Mouse (Mus musculus): ENCODE data around the gene Nudt8.
"Not testable (repeated sequence)": the region's sequence is repeated elsewhere in the genome, so short reads cannot be mapped to it uniquely, and the experiment has no call there.

The Nudt8 gene

DNA sequence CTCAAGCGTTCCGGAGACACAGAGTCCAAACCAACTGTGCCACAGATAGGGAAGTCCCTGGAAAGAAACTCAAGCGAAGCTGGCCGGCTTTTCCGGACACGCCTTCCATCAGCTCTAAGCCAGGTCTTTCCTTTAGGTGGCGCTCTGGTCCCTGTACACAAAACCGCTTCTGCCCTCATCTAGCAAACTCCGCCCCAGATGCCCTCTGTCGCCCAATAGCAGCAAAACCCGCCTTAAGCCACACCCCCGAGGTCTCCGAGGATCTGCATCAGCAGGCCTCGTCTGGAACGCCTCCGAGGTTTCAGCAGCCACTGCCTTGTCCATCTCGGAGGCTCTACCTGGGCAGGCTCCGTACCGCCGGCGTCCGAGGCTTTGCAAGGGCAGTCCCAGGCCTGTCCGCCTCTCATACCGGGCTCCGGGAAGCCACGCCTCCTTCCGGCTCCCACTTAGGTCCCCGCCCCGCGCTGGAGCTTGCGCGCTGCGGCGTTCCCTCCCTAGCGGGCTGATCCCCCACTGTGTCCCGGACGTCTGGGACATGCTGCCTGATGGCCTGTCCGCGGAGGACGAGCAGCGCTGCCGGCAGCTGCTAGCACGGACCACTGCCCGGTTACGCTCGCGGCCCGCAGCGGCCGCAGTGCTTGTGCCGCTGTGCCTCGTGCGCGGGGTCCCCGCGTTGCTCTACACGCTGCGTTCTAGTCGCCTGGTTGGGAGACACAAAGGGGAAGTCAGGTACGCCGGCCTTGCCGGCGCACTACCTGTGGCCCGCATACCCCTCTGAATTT, at the start of gene Nudt8, which contains the start of gene Gm49405:
TSS of gene Nudt8 (plus strand) at position 462 of the 782 bp plus-strand sequence.
TSS of gene Gm49405 (plus strand) at position 508 of the 782 bp plus-strand sequence.
- peak; percentile 95 to 98 for DNase-seq

DNA sequence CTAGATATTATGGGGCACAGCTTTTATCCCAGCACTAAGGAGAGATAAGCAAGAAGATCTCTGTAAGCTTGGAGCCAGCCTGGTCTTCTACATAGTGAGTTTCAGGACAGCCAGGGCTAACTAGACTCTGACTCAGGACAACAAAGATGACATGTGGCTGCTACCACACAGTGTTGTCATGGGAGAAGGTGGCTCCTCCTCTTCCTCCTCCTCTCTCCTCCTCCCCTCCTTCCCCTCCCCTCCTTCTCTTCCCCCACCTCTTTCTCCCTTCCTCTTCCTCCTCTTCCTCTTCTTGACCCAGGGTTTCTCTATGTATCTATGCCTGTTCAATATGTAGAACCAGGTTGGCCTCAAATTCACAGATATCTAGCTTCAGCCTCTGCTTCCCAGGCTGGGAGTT, 48.9 kb upstream of the Nudt8 start:
- DNase-seq: no peak

GRCm38 (mm10) chr19:3952099-3952498, 48.3 kb upstream of the Nudt8 start:
- no peak for DNase-seq

DNA sequence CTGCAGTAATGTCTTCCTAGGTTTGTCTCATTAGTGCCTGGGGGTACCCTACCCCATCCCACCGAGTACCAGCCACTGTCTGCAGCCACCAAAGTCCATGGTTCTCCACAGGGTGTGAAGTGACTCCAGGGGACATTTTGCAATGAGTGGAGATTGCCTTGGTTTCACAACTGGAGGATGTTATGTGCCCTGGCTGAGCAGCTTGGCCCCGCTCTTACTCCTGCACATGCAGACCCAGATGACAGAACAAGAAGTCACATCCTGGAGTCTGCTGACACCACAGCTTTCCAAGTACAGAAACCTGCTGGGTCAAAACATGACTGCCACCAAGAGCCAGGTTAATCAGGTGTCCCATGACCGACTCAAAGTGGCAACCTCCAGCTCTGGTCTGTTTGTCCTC, 45.3 kb upstream of the Nudt8 start:
- no peak for DNase-seq

DNA sequence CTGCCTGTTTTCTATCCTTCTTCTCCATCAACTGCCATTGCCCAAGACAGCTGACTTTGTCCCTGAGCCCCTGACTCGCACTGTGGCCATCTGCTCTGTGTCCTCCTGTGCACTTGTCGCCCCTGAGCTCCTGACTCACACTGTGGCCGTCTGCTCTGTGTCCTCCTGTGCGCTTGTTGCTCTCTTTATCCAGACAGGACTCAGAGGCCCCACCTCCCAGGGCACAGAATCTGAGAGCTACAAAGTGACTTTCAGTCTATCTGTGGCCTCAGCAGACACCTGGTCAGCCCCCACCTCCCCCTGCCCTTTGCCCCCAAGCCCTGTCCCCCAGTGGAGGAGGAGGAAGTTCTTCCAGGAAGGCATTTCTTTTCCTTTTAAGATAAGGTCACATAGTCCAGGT, 44.6 kb upstream of the Nudt8 start:
- DNase-seq: no peak

DNA sequence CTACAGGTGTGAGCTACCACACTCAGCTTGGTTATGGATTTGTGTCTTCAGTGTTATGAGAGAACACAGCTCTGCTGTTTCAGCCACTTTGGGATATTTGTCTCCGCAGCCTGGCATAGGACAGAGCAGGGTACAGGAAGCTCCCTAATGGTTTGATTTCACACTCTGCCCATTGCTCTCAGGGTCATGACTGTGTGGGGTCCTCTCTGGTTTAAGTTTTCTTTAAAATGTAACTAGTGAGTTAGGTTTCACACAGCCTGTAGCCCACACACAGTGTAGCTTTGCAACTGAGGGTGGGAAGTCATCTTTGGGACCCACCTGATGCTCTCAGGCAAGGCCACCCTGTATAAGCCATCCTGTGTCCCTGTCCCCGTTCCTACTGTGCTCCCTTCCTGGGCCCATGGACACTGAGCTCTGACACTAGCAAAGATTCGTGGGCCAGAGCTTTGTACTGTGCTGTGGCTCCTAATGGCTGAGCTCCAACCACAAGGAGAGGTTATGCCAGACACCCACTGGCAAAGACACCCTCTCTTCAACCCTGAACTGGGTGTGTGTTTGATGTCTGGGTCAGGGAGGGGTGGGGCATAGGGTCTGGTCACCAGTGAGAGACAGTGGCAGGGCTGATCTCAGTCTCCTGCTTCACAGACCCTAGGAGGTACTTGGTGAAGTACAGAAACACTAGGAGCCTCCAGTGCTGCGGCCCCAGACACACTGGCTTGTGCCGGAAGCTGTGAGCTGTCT, 42.9 kb upstream of the Nudt8 start:
- DNase-seq: not testable (repeated sequence)

- DNase-seq: no peak
Observed at GRCm38 (mm10) chr19:3958470-3958869, 41.9 kb upstream of the Nudt8 start, which contains the start of gene Aldh3b3. Aldh3b3 (plus strand) TSS chr19:3958645.

DNA sequence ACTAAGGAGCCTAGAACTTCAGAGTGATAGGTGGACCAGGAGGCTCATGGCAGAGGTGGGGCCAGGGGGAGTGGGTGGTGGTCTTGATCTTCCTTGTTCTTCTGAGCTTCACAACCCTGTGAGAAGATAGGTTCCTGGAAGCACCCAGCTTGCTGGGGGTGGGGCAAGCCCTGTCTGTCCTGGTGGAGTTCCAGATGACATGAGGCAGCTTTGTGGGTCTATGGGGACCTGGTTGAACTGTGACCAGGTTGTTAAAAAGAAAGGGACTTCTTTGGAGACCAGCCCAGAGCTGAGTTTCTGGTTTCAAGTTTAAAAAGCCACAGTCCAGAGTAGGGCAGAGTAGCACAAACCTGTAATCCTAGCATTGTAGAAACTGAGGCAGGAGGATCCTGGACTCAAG, 41.4 kb upstream of the Nudt8 start:
- DNase-seq: no peak

GRCm38 (mm10) chr19:3960211-3960610, 40.2 kb upstream of the Nudt8 start:
- no peak for DNase-seq

DNA sequence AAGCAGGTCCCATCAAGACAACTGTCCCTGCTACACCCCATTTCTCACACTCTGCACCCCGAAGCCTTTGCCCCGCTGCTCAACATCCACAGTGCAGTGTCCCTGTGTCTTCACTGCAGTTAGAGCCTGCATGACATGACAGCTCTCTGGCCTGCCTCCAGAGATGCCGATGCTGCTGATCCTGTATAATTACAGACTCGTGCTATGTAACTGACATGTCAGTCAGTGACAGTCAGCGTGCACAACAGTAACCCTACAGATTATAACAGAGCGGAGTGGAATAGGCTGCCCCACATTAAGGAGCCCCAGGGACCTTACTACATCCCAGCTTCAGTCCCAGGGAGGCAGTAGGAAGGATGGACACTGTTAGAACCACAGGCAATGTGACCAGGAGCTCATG, 38.6 kb upstream of the Nudt8 start:
- DNase-seq: not testable (repeated sequence)

DNA sequence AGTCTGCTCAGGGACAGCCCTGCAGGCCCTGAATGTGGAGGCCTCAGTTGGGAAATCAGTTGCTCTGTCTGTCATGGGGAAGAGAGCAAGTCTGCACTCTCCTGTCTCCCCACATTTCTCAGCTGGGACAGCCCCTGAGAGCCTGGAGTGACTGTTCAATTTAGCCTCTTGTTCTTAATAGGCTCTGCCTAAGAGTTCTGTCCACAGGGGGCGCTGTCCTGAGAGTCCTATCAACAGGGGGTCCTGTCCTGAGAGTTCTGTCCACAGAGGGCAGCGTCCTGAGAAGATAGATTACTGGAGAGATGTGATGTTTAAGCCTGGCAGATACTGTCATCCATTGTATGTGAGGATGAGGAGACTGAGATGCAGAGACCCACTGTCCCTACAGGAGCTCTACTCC, 37.9 kb upstream of the Nudt8 start:
- DNase-seq: peak; percentile 70 to 78

GRCm38 (mm10) chr19:3964030-3964429, 36.4 kb upstream of the Nudt8 start:
- no peak for DNase-seq

DNA sequence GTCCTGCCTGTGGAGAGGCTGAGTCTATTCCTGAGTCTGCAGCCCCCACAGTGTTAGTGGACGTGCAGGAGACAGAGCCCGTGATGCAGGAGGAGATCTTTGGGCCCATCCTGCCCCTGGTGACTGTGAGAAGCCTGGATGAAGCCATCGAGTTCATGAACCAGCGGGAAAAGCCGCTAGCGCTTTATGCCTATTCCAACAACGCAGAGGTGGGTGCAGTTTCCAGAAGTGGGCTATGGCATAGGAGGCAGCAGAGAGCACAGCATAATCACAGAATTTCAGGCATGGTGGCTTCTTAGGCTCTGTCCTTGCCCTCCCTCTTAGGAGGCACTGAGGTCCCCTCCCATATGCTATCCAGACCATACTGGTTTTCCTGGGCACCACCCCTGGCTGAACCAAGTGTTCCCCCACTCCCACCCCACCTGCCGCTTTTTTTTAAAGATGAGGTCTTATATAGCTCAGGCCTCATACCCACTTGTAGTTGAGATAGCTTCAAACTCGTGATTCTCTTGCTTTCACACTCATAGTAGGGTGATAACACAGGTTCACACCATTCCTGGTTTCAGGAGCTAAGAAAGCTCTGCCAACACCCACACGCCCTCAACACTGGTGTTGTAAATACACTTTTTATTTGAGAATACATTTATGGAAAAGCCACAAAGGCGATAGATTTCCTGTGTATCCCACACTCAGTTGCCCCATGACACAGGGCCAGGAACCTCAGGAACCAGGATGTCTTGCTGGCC, 33.9 kb upstream of the Nudt8 start:
- DNase-seq: no peak

DNA sequence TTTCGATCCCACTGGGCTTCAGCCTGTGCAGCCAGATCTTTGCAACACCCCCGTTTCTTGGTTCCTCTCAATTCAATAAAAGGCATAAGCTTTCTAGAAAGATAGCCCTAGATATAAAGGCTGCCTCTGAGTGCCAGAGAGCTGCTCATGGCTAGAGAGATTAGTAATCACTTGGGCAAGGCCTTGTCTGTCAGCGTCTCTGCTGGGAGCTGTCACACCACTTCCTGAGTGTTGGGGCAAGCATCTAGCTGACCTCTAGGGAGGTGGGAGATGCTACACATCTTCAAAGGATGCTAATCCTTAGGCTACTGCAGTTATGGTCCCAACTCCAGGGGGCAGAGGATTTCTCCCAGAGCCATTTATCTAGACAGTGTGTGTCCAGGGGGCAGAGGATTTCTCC, 33.1 kb upstream of the Nudt8 start:
- no peak for DNase-seq

DNA sequence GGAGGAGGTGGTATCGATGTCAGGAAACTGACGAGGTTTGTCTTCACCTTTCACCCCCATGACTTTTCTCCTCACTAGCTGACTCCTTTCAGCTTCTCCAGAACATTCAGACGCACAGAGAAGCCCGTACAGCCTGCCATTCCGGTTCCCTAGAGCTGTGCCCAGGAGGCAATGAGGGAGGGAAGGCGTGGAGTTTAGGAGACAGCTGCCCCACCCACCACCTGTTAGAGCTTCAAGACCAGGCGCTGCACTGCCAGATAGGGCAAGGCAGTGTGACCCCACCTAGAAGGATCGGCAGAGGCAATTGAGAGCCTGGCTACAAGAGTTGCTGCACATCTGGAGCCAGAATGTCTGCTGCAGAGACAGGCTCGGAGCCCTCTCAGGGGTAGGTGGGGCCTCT, 28.2 kb upstream of the Nudt8 start, which contains the start of gene Aldh3b2:
TSS of gene Aldh3b2 (plus strand) at position 100 of the 400 bp plus-strand sequence.
- no peak for DNase-seq

DNA sequence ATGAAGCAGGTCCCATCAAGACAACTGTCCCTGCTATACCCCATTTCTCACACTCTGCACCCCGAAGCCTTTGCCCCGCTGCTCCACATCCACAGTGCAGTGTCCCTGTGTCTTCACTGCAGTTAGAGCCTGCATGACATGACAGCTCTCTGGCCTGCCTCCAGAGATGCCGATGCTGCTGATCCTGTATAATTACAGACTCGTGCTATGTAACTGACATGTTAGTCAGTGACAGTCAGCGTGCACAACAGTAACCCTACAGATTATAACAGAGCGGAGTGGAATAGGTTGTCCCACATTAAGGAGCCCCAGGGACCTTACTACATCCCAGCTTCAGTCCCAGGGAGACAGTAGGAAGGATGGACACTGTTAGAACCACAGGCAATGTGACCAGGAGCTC, 25.8 kb upstream of the Nudt8 start:
- DNase-seq: not testable (repeated sequence)

GRCm38 (mm10) chr19:3975866-3976265, 24.5 kb upstream of the Nudt8 start:
- no peak for DNase-seq

- DNase-seq: peak; percentile 83 to 89
Observed at GRCm38 (mm10) chr19:3980309-3980708, 20.1 kb upstream of the Nudt8 start.

DNA sequence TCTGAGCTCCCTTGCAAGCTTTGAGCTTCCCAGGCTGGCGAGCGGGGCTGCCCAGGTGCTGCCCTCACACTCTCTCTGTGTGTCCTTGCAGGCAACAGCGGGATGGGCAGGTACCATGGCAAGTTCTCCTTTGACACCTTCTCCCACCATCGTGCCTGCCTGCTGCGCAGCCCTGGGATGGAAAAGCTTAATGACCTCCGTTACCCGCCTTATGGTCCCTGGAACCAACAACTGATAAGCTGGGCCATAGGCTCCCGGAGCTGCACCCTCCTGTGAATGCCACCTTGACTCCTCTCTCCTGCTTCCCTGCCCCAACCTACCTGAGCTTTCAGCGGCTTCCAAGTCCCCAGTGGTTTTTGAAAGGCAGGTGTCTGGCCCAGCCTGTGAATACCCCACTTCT, 19.5 kb upstream of the Nudt8 start:
- DNase-seq: no peak

DNA sequence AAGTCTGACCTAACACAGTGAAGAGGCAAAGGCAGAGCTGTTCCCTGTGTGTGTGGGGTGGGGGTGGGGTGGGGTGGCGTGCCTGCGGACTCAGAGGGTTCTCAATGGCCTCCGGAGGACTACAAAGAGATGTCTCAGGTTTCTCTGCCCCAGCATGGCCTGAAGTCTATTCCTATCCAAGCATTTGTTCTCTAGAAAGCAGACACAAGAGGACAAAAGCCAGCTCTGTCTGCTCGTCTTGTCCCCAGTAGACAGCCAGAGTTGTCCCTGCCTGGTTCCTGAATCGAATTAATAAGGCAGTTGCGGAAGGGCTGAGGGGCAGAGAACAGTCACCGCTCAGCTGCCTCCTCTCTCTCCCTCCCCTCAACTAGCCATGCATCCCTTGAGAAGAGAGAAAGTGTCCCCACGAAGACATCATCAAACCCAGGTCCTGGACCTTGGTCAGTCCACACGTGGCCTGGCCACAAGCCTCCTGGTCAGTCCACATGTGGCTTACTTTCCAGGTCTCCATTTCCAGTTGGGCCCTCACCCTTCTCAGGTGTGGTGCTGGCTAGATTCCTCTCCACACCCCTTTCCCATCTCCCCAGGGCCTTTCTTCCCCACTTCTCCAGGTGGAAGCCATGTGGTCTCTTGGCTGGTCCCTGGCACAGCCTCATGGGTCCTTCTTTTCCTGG, 16.7 kb upstream of the Nudt8 start:
- DNase-seq: no peak

DNA sequence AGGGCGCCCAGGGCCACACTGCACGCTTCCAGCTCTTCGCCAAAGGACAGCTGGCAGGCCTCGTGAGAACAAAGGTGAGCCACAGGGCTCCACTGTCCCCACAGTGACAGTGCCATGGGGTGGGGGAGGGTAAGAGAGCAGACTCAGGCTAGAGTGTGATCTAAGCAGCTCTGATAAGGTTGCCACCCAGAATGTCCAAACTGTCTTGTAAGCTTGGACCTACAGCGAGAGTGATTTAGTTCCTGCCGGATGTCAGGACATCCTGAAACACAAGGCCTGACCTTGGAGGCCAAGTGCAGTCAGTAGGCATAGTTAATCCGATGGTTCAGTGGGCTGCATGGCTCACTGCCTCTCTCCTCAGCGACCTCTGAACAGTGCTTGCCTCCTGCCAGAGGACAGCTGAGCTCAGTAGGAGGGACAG, 15.1 kb upstream of the Nudt8 start:
- DNase-seq: peak; percentile 60 to 76

GRCm38 (mm10) chr19:3986334-3986733, 14.0 kb upstream of the Nudt8 start, which contains the start of gene Acy3:
Acy3 (plus strand) TSS chr19:3986570.
- peak; percentile 93 to 96 for DNase-seq

DNA sequence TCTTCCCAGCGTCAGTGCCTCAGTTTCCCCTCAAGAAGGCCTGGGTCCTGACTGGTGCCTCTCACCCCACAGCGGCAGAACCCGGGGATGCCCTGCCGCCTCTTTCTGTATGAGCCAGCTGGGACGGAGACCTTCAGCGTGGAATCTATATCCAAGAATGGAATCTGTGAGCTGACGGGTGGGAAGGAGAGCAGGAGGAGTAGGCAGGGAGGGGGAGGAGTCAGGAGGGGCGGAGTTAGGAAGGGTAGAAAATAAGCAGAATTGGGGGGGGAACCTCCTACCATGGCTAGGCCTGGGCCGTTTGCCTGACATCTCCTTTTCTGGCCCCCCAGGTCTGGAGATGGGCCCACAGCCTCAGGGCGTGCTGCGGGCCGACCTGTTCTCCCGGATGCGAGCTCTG, 12.3 kb upstream of the Nudt8 start:
- DNase-seq: no peak

Data from kidney, postnatal 4 days (tissue).